Mouse (Mus musculus): ENCODE measurements around the gene Pidd1.

Pidd1 gene

DNA sequence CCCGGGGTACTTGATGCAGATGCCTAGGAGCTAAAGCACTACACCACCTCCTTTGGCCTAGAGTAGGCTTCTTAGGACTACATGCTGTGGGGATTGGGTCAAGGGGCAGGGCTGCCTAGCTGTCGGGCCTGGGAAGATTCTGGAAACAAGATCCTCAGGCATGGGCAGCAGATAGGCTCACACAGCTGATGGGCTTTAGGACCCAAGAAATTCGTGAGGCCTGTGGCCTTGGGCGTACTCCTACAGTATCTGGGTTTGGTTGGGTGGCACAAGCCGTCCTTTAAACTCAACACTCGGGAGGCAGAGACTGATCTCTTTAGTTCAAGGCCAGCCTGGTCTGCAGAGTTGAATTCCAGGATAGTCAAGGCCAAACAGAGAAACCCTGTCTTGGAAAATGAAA is 28.4 kb upstream of the Pidd1 start:
- DNase-seq: no peak

DNA sequence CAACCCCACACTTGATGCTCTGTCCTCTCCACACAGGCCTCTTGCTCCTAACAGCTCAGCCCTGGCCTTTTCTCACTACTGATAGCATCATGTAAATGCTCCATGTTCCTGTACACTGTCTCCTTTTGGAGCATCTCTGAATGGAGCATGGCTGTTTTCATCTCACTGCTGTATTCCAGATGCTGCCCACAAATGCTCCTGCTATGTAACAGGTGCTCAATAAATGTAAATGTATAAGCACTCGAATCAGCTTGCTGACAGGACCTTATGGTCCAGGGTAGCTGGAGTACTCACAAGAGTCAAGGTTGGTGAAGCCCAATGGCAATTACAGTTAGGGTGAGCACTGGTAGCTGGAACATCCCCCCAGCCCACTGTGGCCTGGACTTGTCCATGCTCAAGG is 27.4 kb upstream of the Pidd1 start:
- DNase-seq: no peak

DNA sequence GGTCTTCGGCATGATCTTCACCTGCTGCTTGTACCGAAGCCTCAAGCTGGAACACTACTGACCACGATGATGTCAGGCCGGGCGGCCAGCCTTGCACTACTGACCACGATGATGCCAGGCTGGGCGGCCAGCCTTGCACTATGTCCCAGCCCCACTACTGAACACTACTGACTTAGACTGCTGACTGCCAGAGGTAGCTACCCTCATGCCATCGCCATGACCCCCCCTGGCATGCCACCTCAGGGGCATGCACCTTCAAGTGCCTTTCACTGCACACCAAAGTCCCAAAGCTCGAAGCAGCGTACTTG is 26.8 kb upstream of the Pidd1 start:
- no peak for DNase-seq

DNA sequence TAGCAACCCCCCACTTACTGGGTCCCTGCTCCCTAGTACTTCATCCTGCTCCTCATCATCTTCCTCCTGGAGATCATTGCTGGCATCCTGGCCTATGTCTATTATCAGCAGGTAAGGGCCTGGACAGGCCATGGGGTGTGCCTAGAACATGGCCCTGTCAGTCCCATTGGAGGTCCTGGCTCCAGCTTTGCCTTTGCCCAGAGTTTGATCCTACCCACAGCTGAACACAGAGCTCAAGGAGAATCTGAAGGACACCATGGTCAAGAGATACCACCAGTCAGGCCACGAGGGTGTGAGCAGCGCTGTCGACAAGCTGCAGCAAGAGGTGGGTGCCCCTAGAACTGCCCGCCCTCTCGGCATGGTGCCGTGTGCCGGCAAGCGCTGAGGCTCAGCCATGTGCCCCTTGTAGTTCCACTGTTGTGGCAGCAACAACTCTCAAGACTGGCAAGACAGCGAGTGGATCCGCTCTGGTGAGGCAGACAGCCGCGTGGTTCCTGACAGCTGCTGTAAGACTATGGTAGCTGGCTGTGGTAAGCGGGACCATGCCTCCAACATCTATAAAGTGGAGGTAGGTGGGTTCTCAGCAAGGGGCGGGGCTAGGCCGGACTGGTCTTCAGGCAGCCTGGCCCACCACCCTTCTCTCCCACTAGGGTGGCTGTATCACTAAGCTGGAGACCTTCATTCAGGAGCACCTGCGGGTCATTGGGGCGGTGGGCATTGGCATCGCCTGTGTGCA is 26.2 kb upstream of the Pidd1 start:
- DNase-seq: no peak

DNA sequence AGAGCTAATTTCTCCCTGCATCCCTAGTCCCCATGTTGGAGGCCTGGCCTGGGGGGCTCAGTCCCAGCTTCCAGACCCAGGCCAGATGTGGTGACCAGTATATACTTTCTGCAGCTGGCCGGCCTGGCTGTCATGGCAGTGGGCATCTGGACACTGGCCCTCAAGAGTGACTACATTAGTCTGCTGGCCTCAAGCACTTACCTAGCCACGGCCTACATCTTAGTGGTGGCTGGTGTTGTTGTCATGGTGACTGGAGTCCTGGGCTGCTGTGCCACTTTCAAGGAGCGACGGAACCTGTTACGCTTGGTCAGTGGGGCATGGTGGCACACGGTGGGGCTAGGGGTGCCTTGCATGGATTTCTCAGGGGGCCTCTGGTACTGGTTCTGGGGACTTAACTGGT is 25.5 kb upstream of the Pidd1 start:
- DNase-seq: no peak

DNA sequence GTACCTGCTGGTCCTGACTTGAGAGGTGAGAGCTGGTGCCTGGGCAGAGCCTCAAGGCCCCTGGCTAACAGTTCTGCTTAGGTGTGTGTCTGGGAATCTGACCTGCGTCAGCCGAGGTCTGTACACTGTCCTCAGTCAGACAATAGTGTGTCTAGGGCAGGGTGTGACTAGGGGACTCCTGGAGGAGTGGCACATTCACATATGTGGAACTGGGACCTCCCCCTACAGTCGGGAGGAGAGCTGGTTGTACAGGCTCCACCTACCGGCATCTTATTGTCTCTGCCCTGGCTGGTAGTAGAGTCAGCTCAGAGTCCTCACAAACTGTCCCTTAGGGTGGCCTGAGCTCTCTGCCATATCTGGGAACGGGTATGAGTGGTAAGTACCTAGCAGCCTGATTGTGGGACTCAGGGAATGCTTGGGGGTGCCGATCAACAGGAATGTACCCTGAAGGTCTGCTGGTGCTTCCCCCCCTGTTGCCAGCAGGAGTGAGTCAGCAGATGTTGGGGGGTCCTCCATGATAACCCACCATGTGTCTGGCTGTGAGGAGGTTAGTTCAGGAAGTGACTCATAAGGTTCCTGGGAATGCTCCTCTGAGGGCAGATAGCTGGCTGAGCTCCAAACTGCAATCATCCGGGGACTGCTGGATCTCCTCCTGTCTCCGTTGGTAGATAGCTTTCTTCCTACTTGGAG is 24.8 kb upstream of the Pidd1 start:
- DNase-seq: peak; percentile 45 to 65

DNA sequence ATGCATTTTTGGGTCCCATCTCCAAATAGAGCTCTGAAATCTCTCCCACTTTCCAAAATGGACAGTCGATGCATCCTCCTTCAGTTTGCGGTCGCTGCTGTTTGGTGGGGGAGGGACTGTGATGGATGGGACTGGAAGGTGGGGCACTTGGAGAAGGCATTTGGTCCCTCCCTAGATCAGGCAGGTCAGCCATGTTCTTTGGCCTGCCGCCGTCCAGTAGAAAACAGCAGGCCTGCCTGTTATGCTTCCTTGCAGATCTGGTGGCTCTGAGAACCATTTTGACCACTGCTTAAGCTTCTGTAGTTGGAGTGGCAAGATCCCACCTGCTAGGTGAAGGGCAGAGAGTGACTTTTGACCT is 24.3 kb upstream of the Pidd1 start:
- DNase-seq: no peak

DNA sequence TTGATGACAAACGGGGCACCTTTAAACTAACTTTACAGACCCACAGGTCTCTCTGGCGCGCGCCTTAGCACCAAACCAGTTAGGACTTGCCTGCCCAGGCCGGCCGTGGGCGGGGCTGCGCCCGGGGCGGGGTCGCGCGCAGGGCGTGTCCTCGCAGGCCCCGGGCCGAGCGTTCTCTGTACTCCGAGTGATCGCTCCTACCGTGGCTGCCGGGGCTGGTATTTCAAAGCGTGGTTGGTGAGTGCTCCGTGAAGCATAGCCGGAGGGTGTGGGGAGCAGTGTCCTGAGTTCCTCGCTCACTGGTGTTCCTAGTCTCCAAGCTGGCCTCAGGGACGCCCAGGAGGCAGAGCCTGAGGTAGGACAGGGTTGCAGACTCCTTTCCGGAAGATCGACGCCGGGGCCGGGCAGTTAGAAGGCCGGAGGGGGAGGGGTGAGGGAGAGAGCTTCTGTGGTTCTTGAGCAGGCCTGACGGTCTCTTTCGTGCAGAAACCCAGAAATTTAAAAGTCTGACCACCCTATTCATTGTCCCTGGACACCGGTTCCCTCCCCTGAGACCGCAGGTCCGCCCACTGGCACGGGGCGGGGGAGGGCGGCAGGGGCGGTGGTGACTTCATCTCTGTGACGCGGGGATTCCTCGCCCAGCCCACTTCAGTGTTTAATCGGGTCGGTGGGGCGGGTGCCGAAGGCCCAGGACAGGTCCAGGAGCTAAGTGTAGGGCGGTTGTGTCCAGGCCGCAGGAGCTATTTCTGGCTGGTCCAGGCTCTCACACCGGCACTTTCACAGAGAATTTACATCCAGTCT is 23.6 kb upstream of the Pidd1 start, which contains the start of gene Cd151:
Gene Cd151, plus strand, starts transcription at position 163 of the 801 bp plus-strand sequence.
- peak; percentile 78 to 79 for DNase-seq

DNA sequence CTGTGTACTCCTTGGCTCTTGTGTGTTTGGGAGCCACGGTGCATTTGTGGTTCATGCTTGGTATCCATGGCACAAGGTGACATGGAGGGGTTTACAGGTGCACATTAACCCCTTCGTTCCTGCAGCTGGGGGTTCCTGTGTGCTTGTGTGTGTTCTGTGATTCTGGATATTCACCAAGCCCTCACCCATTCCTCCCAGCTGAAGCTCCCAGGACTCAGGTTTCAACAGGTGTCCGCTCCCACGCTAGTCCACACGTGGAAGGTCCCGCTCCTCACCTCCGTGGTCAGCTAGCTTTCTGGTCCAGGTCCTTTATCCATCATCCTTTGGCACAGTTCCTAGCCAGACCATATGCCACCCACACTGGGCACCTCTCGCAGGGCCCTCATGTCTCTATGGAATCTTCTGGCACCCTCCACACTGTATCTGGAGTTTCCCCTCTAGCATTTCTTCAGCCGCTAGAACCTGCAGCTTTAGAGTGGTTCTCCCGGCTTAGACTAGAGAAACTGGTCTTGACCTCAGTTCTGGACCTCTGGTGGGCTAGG is 22.9 kb upstream of the Pidd1 start:
- DNase-seq: no peak

DNA sequence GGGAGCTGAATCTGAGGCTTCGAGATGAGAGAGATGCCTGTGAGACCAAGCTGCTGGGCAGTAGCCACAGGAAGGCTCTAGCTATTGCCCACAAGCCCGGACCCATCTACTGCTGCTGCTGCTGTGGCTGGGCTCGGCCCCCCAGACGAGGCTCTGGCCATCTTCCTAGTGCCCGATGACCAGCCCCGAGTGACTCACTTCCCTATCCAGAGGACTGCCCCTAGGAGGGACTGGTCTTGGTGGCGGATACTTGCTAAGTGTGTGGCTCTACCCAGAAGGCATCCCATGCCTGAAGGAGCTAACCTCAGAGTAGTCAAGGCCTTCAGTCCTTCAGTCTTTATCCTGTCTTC is 22.2 kb upstream of the Pidd1 start:
- no peak for DNase-seq

DNA sequence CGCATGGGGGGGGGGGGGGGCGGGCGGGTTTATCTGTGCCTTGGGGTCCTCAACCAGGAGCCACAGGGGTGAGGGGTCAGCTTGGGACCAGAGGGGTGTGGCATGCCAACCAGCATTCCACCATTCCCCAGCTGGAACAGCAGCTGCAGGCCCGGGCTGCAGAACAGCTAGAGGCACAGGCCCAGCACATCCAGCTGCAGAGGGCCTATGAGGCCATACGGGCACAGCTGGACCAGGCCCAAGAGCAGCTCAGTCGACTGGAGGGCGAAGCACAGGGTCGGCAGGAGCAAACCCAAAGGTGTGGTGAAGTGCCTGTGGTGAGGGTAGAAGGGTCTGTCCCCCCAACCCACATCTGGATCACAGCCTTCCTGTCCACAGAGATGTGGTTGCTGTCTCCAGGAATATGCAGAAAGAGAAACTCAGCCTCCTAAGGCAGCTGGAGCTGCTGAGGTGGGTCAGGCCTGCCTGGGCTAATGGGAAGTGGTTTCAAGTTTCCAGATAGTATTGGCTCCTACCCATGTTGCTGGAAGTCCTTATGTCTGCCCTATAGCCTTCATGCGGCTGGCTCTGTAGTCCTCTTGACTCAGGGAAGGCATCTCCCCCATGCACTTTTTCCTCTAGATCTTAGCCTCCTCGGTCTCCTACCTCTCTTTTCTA is 21.7 kb upstream of the Pidd1 start:
- no peak for DNase-seq

DNA sequence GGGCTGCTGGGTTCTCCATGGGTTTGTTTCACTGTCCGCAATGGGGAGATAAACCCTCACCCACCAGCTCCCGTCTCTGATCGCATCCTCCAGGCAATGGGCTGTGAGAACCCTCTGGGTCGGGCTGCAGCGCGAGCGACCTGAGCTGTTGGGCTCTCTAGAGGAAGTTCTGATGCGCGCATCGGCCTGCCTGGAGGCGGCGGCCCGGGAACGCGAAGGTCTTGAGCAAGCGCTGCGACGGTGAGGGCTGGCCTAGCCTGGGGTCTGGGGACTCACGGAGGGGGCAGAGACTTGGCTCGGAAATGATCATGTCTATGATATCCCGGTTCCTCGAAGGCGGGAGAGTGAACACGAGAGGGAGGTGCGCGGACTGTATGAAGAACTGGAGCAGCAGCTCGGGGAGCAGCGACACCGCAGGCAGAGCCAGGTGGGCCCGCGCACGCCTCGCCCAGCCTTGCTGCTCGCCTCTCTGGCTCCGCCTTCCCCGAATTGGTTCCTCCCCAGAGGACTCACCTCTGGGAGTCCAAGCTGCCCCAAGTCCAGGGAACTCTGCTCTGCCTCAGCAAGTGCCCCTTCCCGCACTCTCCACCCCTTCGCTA is 20.9 kb upstream of the Pidd1 start:
- DNase-seq: peak in 1 of 2 experiments; percentile 58

DNA sequence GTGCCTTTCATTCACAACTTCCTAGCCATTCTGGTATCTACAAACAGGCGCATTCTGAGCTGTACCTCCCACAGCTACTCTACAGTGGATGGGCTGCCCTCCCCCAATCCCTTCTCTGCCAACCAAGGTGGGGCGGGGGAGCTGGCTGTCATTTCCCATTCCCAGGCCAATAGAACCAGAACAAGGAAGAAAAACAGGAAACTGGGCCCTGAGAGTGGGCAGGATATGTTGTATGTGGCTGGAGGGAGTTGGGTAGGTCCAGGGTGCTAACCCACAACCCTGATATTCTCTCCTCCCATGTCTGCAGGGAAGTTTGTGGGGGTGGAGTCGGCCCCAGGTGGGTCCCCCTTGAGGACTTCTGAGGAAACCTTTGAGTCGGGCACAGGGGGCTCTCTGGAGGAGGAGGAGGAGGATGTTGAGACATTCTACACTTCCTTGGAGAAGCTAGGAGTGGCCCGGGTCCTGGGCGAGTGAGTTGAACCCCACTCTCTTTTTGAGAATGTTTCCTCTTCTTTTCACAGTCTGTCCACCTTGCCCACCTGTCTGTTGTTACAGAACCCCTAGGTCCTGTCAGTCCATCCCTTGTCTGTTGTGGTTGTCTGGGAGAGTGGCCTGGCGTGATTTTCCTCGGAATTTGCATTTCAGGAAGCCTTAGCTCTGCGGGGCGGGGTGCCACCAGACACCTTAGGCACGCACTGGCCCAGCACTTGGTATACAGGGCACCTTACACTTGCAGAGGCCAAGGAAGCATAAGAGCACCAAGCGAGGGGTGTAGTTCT is 20.2 kb upstream of the Pidd1 start:
- DNase-seq: no peak

DNA sequence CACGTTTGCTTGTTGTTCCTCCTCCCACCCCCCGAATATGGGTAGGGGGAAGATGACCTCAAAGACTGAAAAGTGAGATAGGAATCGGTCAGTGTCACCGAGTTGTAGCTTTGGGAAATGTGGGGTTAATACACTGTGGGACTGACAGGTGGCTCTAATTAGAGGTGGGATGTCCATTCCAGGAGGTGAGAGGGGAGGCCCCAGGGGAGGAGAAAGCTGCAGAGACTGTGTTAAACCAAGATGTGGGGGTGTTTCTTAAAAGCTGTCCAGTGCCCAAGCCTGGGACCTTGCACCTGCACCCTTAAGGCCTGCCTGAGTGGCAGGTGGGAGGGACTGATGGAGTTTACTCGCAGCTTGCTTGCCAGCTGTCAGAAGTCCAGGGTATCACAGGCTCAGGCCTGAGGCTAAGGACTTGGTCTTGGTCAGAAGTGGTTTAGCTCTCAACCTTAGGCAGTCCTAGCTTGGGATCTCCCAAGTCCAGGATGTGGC is 18.6 kb upstream of the Pidd1 start:
- no peak for DNase-seq

DNA sequence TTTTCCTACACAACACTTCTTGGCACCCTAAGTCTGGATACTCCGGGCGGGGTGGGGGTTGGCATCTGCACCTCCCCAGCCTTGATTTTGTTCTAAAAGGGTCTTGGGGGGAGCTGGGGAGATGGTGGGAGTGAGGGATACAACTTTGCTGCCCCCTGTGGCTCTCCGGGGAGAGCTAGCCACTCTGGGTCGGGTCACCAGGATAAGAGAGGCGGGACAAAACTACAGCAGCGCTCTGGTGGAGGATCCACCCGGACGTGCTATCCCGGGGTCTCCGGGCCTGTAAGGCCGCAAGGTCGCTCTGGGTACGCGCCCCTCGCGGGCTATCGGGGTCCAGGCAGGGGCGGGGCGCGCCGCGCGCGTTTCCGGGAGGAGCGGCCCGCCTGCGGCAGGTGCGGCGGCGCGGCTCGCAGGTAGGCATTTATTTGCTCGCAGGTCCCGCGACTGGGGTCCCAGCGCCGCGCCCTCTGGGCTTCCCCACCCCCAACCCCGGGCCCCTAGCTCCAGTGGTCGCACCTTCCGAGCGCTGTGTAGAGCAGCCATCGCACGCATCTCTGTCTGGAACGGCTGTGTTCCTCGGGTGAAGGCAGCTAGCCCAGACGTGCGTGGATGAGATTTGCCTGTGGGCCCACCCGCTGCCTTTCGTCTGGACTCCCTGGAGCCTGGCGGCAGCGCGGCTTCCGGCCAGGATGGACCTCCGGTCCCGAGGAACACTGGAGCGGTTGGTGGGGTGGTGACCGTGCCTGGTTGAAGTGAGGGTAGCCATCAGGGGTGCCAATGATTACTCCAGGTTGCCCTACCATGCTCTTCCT is 17.9 kb upstream of the Pidd1 start:
- DNase-seq: no peak

DNA sequence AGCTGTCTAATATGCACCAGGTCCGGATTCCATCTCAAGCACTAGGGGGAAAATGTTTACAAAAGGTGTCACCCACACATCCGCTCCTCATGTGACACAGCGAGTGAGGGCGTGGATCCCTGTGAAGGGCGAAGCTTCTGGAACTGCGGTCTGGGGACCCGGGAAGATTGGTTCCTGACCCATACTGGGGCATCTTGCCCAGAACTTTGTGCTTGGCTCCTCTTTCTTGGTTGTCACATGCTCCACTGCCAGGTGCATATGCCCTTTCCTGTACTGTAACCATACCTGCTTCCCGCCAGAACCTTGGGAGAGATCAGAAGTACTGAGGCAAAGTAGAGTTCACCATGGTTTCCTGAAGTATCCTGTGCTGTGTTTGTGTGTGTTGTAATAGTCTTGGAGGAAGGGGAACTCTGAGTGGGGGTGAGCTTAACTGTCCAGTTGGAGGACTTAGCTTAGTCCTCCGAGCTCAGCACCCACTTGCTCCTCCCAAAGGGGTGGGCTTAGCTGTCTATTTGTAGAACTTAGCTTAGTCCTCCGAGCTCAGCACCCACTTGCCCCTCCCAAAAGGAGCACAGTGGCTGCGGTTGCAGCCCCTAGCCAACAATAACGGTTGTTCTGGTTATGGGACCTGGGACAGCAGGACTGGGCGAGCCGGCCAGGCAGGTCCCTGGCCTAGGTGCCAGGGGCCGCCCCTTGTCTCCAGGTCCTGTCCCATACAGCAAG is 16.7 kb upstream of the Pidd1 start, which contains the start of gene Cracr2b:
Gene Cracr2b, plus strand, starts transcription at position 704 of the 723 bp plus-strand sequence.
- DNase-seq: no peak

DNA sequence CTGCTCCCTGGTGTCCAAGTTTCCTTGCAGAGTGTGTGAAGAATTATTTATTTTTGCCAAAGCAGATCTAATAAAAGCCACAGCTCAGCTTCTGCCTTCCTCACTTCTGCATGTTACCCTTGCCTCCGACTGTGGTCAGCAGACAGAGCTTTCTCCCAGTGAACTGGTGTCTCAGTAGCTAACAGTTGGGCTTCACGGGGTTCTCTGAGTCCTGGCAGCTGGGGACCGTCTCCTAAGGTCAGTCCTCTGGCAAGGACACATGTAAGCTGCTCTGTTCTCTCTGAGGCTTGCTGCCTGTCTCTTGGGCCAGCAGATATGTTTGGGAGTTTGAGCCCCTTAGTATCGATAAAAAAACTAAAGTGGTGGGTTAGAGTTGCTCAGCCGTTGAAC is 16.2 kb upstream of the Pidd1 start:
- no peak for DNase-seq

DNA sequence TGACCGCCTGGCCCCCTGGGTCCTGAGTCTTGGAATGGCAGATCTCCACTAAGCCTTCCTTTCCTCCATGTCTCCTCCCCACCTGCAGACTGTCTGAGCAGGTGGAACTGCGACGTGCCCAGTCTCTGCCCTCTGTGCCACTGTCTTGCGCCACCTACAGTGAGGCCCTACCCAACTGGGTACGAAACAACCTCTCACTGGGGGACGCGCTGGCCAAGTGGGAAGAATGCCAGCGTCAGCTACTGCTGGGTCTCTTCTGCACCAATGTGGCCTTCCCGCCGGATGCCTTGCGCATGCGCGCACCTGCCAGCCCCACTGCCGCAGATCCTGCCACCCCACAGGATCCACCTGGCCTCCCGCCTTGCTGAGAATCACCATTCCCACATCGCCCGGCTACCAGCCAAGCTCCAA is 15.5 kb upstream of the Pidd1 start:
- DNase-seq: peak in 1 of 2 experiments; percentile 20

DNA sequence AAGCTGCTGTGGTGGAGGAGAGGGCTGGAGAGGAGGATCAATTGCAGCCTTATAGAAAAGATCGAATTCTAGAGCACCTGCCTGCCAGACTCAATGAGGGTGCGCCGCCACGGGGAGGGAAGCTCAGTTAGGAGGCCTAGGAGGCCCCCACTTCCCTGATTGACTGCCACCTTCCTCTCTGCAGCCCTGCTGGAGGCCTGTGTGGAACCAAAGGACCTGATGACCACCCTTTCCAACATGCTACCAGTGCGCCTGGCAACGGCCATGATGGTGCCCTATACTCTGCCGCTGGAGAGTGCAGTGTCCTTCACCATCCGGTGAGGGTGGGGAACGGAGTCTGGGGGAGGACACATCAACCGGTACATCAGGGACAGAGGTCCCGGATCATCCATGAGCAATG is 14.8 kb upstream of the Pidd1 start:
- peak in 1 of 2 experiments; percentile 26 for DNase-seq
